Mouse (Mus musculus) stomach, embryonic 14.5 days (tissue): ENCODE results near the gene Akap5. TPM values are rescaled to one million over a fixed set of nuclear protein-coding genes. Genes with fewer than 3 reads are reported as not detected.

Experiments
- ATAC-seq: fragments of 200-750 bp; cut with Nextera tagmentation; 2 replicates; pipeline ENCODE4 v1.8.0; 2017; ENCODE audit warnings: low read depth, moderate TSS enrichment; ENCODE audit not compliant: insufficient number of reproducible peaks, insufficient read depth, low FRiP score
- H3K27ac ChIP-seq: fragments of 300-500 bp; sonication (generic); 2 replicates; pipeline ENCODE4 v1.5.1; 2014; ENCODE audit warnings: mild to moderate bottlenecking, low read length, moderate library complexity, mixed read lengths
- H3K27me3 ChIP-seq: fragments of 300-500 bp; sonication (generic); 2 replicates; pipeline ENCODE4 v1.6.1; 2014; ENCODE audit warnings: low read length, control low read depth, mixed read lengths; ENCODE audit not compliant: control insufficient read depth, insufficient read depth
- H3K36me3 ChIP-seq: fragments of 300-500 bp; sonication (generic); 2 replicates; pipeline ENCODE4 v1.6.1; 2014; ENCODE audit warnings: mild to moderate bottlenecking, control low read depth, low read length, moderate library complexity, mixed read lengths; ENCODE audit not compliant: control insufficient read depth, insufficient read depth
- H3K4me1 ChIP-seq: fragments of 300-500 bp; sonication (generic); 2 replicates; pipeline ENCODE4 v1.6.1; 2014; ENCODE audit warnings: low read length, control low read depth, mixed read lengths; ENCODE audit not compliant: control insufficient read depth, insufficient read depth
- H3K4me2 ChIP-seq: fragments of 300-500 bp; sonication (generic); replicated peaks from 2 replicates; pipeline ENCODE4 v1.6.1; 2014; ENCODE audit warnings: low read depth, low read length, control low read depth
- H3K4me3 ChIP-seq: fragments of 300-500 bp; sonication (generic); 2 replicates; pipeline ENCODE4 v1.5.1; 2014; ENCODE audit warnings: low read depth, low read length, control low read depth
- H3K9ac ChIP-seq: fragments of 300-500 bp; sonication (generic); replicated peaks from 2 replicates; pipeline ENCODE4 v1.6.1; 2014; ENCODE audit warnings: low read depth, mild to moderate bottlenecking, control low read depth, low read length, moderate library complexity, mixed read lengths
- H3K9me3 ChIP-seq: fragments of 300-500 bp; sonication (generic); 2 replicates; pipeline ENCODE4 v1.6.1; 2016; ENCODE audit warnings: low read depth, low read length, control low read depth; ENCODE audit not compliant: control insufficient read depth
- WGBS: fragments of 180-500 bp; shearing (Covaris S2); extraction: QIAGEN DNeasy Blood & Tissue Kit; methylation state at CpG from one replicate; pipeline ENCODE4 v1.1.7; 2014; 5-methylcytosine and 5-hydroxymethylcytosine counted together
- polyA plus RNA-seq: library from polyadenylated mRNA; unstranded; fragments of >200 nt; fragmentation: Nextera tagmentation; extraction: Ambion mirVana; gene quantifications from 2 replicates; pipeline ENCODE4 v1.2.1, GENCODE M21; 2014

The Akap5 gene
- polyA plus RNA-seq, 1 experiment from 2014 or later: 7.5 TPM

- Histone ChIP-seq H3K27me3 (no peaks in the 10 kb centered on the region), H3K9me3 (no peaks in the 10 kb centered on the region), H3K9ac (no peak overlapping the region), H3K36me3 (0 out of 2 replicates have a peak, but pooled peaks cover 4% of the 10 kb centered on the region), H3K27ac (no peak overlapping the region), H3K4me1 (peaks cover 18% of the 10 kb centered on the region; the same call in 1 of the 2 replicates), H3K4me2 (no peak overlapping the region), H3K4me3 (no peak overlapping the region)
- 63% methylated on average over 6 of the region's 6 CpGs for WGBS
- ATAC-seq: no peak
Observed at GRCm38 (mm10) chr12:76373991-76374390, 49.3 kb downstream of the Akap5 start.

- 77% methylated on average over 4 of the region's 4 CpGs for WGBS
- no peaks in the 10 kb centered on the region for H3K27me3 ChIP-seq
- H3K4me3 ChIP-seq: no peak overlapping the region
- no peak overlapping the region for H3K9ac ChIP-seq
- 0 out of 2 replicates have a peak, but pooled peaks cover 4% of the 10 kb centered on the region for H3K36me3 ChIP-seq
- peaks cover 18% of the 10 kb centered on the region; the same call in 1 of the 2 replicates for H3K4me1 ChIP-seq
- ATAC-seq: no peak
- no peak overlapping the region for H3K27ac ChIP-seq
- H3K9me3 ChIP-seq: no peaks in the 10 kb centered on the region
- no peak overlapping the region for H3K4me2 ChIP-seq
Observed at GRCm38 (mm10) chr12:76374911-76375310, 50.2 kb downstream of the Akap5 start.

GRCm38 (mm10) chr12:76375506-76375905, 50.8 kb downstream of the Akap5 start:
- H3K4me3 ChIP-seq: no peak overlapping the region
- no peak overlapping the region for H3K9ac ChIP-seq
- WGBS: 78% methylated on average over 3 of the region's 3 CpGs
- H3K4me1 ChIP-seq: peaks cover 18% of the 10 kb centered on the region; the same call in 1 of the 2 replicates
- H3K4me2 ChIP-seq: no peak overlapping the region
- H3K27ac ChIP-seq: no peak overlapping the region
- H3K36me3 ChIP-seq: 0 out of 2 replicates have a peak, but pooled peaks cover 4% of the 10 kb centered on the region
- H3K27me3 ChIP-seq: no peaks in the 10 kb centered on the region
- H3K9me3 ChIP-seq: no peaks in the 10 kb centered on the region
- no peak for ATAC-seq

GRCm38 (mm10) chr12:76376649-76377048, 52.0 kb downstream of the Akap5 start:
- no peak overlapping the region for H3K9ac ChIP-seq
- H3K9me3 ChIP-seq: no peaks in the 10 kb centered on the region
- ATAC-seq: no peak
- WGBS: 51% methylated on average over 7 of the region's 7 CpGs
- 0 out of 2 replicates have a peak, but pooled peaks cover 4% of the 10 kb centered on the region for H3K36me3 ChIP-seq
- H3K4me1 ChIP-seq: peaks cover 18% of the 10 kb centered on the region; the same call in 1 of the 2 replicates
- H3K27me3 ChIP-seq: no peaks in the 10 kb centered on the region
- no peak overlapping the region for H3K27ac ChIP-seq
- H3K4me3 ChIP-seq: no peak overlapping the region
- H3K4me2 ChIP-seq: no peak overlapping the region

GRCm38 (mm10) chr12:76377059-76377458, 52.4 kb downstream of the Akap5 start:
- H3K27ac ChIP-seq: no peak overlapping the region
- H3K9me3 ChIP-seq: no peaks in the 10 kb centered on the region
- peaks cover 15% of the 10 kb centered on the region; the same call in 1 of the 2 replicates for H3K4me1 ChIP-seq
- H3K9ac ChIP-seq: no peak overlapping the region
- ATAC-seq: no peak
- H3K36me3 ChIP-seq: 0 out of 2 replicates have a peak, but pooled peaks cover 4% of the 10 kb centered on the region
- no peak overlapping the region for H3K4me2 ChIP-seq
- 94% methylated on average over 6 of the region's 6 CpGs for WGBS
- no peaks in the 10 kb centered on the region for H3K27me3 ChIP-seq
- no peak overlapping the region for H3K4me3 ChIP-seq

GRCm38 (mm10) chr12:76377726-76378125, 53.0 kb downstream of the Akap5 start:
- H3K9ac ChIP-seq: no peak overlapping the region
- peaks cover 9% of the 10 kb centered on the region; the same call in 1 of the 2 replicates for H3K4me1 ChIP-seq
- H3K4me3 ChIP-seq: no peak overlapping the region
- no peak for ATAC-seq
- no peak overlapping the region for H3K27ac ChIP-seq
- H3K9me3 ChIP-seq: no peaks in the 10 kb centered on the region
- H3K4me2 ChIP-seq: no peak overlapping the region
- no peaks in the 10 kb centered on the region for H3K27me3 ChIP-seq
- 0 out of 2 replicates have a peak, but pooled peaks cover 4% of the 10 kb centered on the region for H3K36me3 ChIP-seq
- WGBS: 94% methylated on average over 3 of the region's 3 CpGs

- Histone ChIP-seq H3K27ac (no peak overlapping the region), H3K9ac (no peak overlapping the region), H3K27me3 (no peaks in the 10 kb centered on the region), H3K4me2 (no peak overlapping the region), H3K9me3 (no peaks in the 10 kb centered on the region), H3K4me3 (no peak overlapping the region), H3K4me1 (0 out of 2 replicates have a peak, but pooled peaks cover 5% of the 10 kb centered on the region), H3K36me3 (0 out of 2 replicates have a peak, but pooled peaks cover 4% of the 10 kb centered on the region)
- 76% methylated on average over 5 of the region's 5 CpGs for WGBS
- no peak for ATAC-seq
Observed at GRCm38 (mm10) chr12:76378556-76378955, 53.9 kb downstream of the Akap5 start.

- Histone ChIP-seq H3K4me3 (no peak overlapping the region), H3K4me1 (no peaks in the 10 kb centered on the region), H3K27ac (no peak overlapping the region), H3K27me3 (no peaks in the 10 kb centered on the region), H3K9me3 (no peaks in the 10 kb centered on the region), H3K9ac (no peak overlapping the region), H3K4me2 (no peak overlapping the region), H3K36me3 (peaks cover 5% of the 10 kb centered on the region; the same call in 1 of the 2 replicates)
- ATAC-seq: no peak
- 70% methylated on average over 7 of the region's 7 CpGs for WGBS
Observed at GRCm38 (mm10) chr12:76380151-76380550, 55.5 kb downstream of the Akap5 start.
